Mouse (Mus musculus) myocyte (in vitro differentiated cells): ENCODE measurements at regions not wholly inside any gene's neighbourhood (a gene's known extent, or its start where the extent isn't known, plus 50 kb on each side); places are given as distances from the start of the nearest gene placed in this dataset.

Experiments used
- H3K27me3 ChIP-seq: one replicate; pipeline ENCODE4 v1.6.1; 2011; ENCODE audit not compliant: control insufficient read depth, insufficient read depth, insufficient read length
- H3K36me3 ChIP-seq: one replicate; pipeline ENCODE4 v1.6.1; 2011; ENCODE audit not compliant: control insufficient read depth, insufficient read depth
- H3K4me2 ChIP-seq: one replicate; pipeline ENCODE4 v1.6.1; 2011; ENCODE audit warnings: low read depth, control low read depth
- H3K4me3 ChIP-seq: one replicate; pipeline ENCODE4 v1.5.1; 2011; ENCODE audit warnings: mild to moderate bottlenecking, control low read depth, moderate library complexity
- H3K79me2 ChIP-seq: one replicate; pipeline ENCODE4 v1.6.1; 2011; ENCODE audit not compliant: control insufficient read depth, insufficient read depth
- H3ac ChIP-seq: one replicate; pipeline ENCODE4 v1.6.1; 2011; ENCODE audit not compliant: control insufficient read depth, insufficient read length
- CEBPB ChIP-seq: IDR thresholded peaks from 2 replicates; pipeline ENCODE4 v1.6.1; 2011; ENCODE audit warnings: mild to moderate bottlenecking, moderate library complexity; ENCODE audit not compliant: poor library complexity, insufficient read depth, severe bottlenecking
- E2F4 ChIP-seq: IDR thresholded peaks from one replicate; pipeline ENCODE4 v1.6.1; 2011; ENCODE audit warnings: mild to moderate bottlenecking, control low read depth, moderate library complexity; ENCODE audit not compliant: insufficient read depth
- MAX ChIP-seq: IDR thresholded peaks from one replicate; pipeline ENCODE4 v1.6.1; 2011; ENCODE audit warnings: low read depth, mild to moderate bottlenecking, control low read depth
- MYOD1 ChIP-seq, 3 experiments: IDR thresholded peaks; one replicate each; pipeline ENCODE4 v1.6.1; 2011; ENCODE audit warnings: control low read depth in 2 of 3, low read depth in 2 of 3, mild to moderate bottlenecking in 2 of 3, moderate library complexity in 1 of 3; ENCODE audit not compliant: insufficient read length in 2 of 3, control insufficient read depth in 1 of 3
- MYOG ChIP-seq, 3 experiments: IDR thresholded peaks; one replicate each; pipeline ENCODE4 v1.6.1; 2011; ENCODE audit warnings: control low read depth in 2 of 3, low read depth in 2 of 3, mild to moderate bottlenecking in 2 of 3; ENCODE audit not compliant: insufficient read length in 2 of 3, control insufficient read depth in 1 of 3, insufficient read depth in 1 of 3
- POLR2A ChIP-seq: IDR thresholded peaks from one replicate; pipeline ENCODE4 v1.6.1; 2011; ENCODE audit warnings: low read depth, mild to moderate bottlenecking, control low read depth, moderate library complexity; ENCODE audit not compliant: insufficient read length
- POLR2AphosphoS2 ChIP-seq: IDR thresholded peaks from one replicate; pipeline ENCODE4 v1.6.1; 2011; ENCODE audit warnings: low read depth, control low read depth; ENCODE audit not compliant: insufficient read length
- REST ChIP-seq: IDR thresholded peaks from one replicate; pipeline ENCODE4 v1.6.1; 2011; ENCODE audit warnings: mild to moderate bottlenecking, control low read depth, moderate library complexity; ENCODE audit not compliant: insufficient read depth, insufficient read length
- SRF ChIP-seq: IDR thresholded peaks from one replicate; pipeline ENCODE4 v1.6.1; 2011; ENCODE audit warnings: low read depth; ENCODE audit not compliant: control insufficient read depth, insufficient read length
- TCF12 ChIP-seq: IDR thresholded peaks from one replicate; pipeline ENCODE4 v1.6.1; 2011; ENCODE audit warnings: mild to moderate bottlenecking, control low read depth; ENCODE audit not compliant: poor library complexity, insufficient read depth, severe bottlenecking
- TCF3 ChIP-seq: IDR thresholded peaks from one replicate; pipeline ENCODE4 v1.6.1; 2011; ENCODE audit warnings: low read depth, control low read depth; ENCODE audit not compliant: insufficient read length
- USF1 ChIP-seq: IDR thresholded peaks from one replicate; pipeline ENCODE4 v1.6.1; 2011; ENCODE audit warnings: low read depth, mild to moderate bottlenecking, control low read depth, moderate library complexity

GRCm38 (mm10) chr2:116444163-116444562 is 378.5 kb upstream of the Meis2 start:
- H3K36me3 ChIP-seq: no peaks in the 10 kb centered on the region
- no peaks in the 10 kb centered on the region for H3K27me3 ChIP-seq
- TF ChIP-seq E2F4 (no peak), MYOD1 (IDR thresholded peaks at IDR 0.05; ENCODE audit: control insufficient read depth in 1 of 3, insufficient read length in 2 of 3, low read depth in 2 of 3) (no peak), REST (no peak), MAX (no peak), CEBPB (no peak), POLR2A (no peak), POLR2AphosphoS2 (no peak), USF1 (no peak), SRF (no peak), TCF3 (no peak), MYOG (IDR thresholded peaks at IDR 0.05; ENCODE audit: control insufficient read depth in 1 of 3, insufficient read depth in 1 of 3, insufficient read length in 2 of 3, low read depth in 2 of 3) (no peak), TCF12 (no peak)

DNA sequence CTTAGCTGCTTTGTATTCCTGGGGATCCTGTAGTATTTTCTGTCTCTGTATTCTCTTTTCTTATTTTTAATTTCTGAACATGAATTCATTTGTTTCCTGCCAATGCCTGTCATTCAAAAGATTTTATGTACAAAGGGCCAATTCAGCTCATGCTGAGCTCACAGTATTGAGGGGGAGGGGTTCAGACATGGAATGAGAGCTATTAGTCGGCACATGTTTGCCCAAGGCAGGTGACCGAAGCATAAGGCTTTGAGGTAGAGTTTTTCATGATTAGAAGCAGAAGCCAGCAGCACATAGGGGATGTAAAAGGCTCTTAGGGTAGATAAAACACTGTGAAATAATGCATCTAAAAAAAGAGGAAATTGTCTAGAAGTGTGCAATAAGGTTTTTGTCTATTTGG is 374.6 kb upstream of the Meis2 start:
- no peaks in the 10 kb centered on the region for H3K27me3 ChIP-seq
- TF ChIP-seq POLR2AphosphoS2 (no peak), E2F4 (no peak), MAX (no peak), SRF (no peak), MYOD1 (IDR thresholded peaks at IDR 0.05; ENCODE audit: control insufficient read depth in 1 of 3, insufficient read length in 2 of 3, low read depth in 2 of 3) (no peak), USF1 (no peak), CEBPB (no peak), TCF12 (no peak), TCF3 (no peak), MYOG (IDR thresholded peaks at IDR 0.05; ENCODE audit: control insufficient read depth in 1 of 3, insufficient read depth in 1 of 3, insufficient read length in 2 of 3, low read depth in 2 of 3) (no peak), POLR2A (no peak), REST (no peak)

More at GRCm38 (mm10) chr2:116444163-116444562, 378.5 kb upstream of the Meis2 start:
- Histone ChIP-seq H3K4me3 (no peak overlapping the region), H3K79me2 (no peaks in the 10 kb centered on the region), H3K4me2 (no peak overlapping the region), H3ac (no peak overlapping the region)

GRCm38 (mm10) chr2:116433481-116433880 is 367.8 kb upstream of the Meis2 start:
- TF ChIP-seq POLR2A (no peak), USF1 (no peak), TCF12 (no peak), MYOD1 (IDR thresholded peaks at IDR 0.05; ENCODE audit: control insufficient read depth in 1 of 3, insufficient read length in 2 of 3, low read depth in 2 of 3) (no peak), MYOG (IDR thresholded peaks at IDR 0.05; ENCODE audit: control insufficient read depth in 1 of 3, insufficient read depth in 1 of 3, insufficient read length in 2 of 3, low read depth in 2 of 3) (no peak), POLR2AphosphoS2 (no peak), SRF (no peak), MAX (no peak), TCF3 (no peak), REST (no peak)
- Histone ChIP-seq H3ac (no peak overlapping the region), H3K4me3 (no peak overlapping the region), H3K27me3 (no peaks in the 10 kb centered on the region), H3K79me2 (no peaks in the 10 kb centered on the region), H3K36me3 (no peaks in the 10 kb centered on the region), H3K4me2 (no peak overlapping the region)

More for the DNA sequence above, 374.6 kb upstream of the Meis2 start:
- Histone ChIP-seq H3K36me3 (no peaks in the 10 kb centered on the region), H3K4me2 (no peak overlapping the region), H3ac (no peak overlapping the region), H3K79me2 (no peaks in the 10 kb centered on the region), H3K4me3 (no peak overlapping the region)

GRCm38 (mm10) chr2:116424131-116424530 is 358.5 kb upstream of the Meis2 start:
- H3K4me2 ChIP-seq: no peak overlapping the region
- TF ChIP-seq MAX (no peak), POLR2A (no peak), USF1 (no peak), SRF (no peak), TCF3 (no peak), REST (no peak), TCF12 (no peak), POLR2AphosphoS2 (no peak), CEBPB (no peak), MYOG (IDR thresholded peaks at IDR 0.05; ENCODE audit: control insufficient read depth in 1 of 3, insufficient read depth in 1 of 3, insufficient read length in 2 of 3, low read depth in 2 of 3) (no peak), E2F4 (no peak), MYOD1 (IDR thresholded peaks at IDR 0.05; ENCODE audit: control insufficient read depth in 1 of 3, insufficient read length in 2 of 3, low read depth in 2 of 3) (no peak)
- no peaks in the 10 kb centered on the region for H3K36me3 ChIP-seq
- H3K79me2 ChIP-seq: no peaks in the 10 kb centered on the region
- H3K4me3 ChIP-seq: no peak overlapping the region
- no peaks in the 10 kb centered on the region for H3K27me3 ChIP-seq
- no peak overlapping the region for H3ac ChIP-seq
